Comparison of ENCODE assay signal across 26 mouse cellular contexts in the genomic region with DNA sequence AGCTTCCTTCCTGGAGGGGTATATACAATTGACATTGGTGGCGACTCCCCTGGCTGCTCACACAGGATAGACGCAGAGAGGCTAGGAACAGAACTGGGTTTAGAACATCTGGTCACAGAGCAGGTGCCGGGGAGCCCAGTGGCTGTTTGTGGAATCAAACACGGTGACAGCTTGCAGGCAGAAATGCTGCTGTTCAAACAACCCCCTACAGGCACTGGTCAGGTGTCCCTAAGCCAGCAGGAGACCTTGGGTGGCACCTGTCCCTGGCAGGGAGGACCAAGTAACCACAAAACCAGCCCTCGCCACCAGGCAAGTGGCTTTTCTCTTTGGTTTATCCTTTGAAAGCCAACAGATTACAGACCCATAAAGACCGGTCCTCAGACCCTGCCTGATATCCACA. TPM values are rescaled to one million over a fixed set of nuclear protein-coding genes. Genes with fewer than 3 reads are reported as not detected.
DNase-seq lines count a peak whose midpoint lies in the region; ATAC-seq and TF ChIP-seq lines count a peak whose summit lies in the region.
"Had no signal": no experiment of that assay in that cellular context is flagged by ENCODE, and none has a peak within 500 bp of the region (broad histone marks: within the 10 kb centered on the region; RNA-seq: fewer than 3 reads in every experiment).

No protein-coding gene starts in this region.

- intact Hi-C loops in heart, postnatal 14 days (cut with DNase I) = loop anchor here (10.0 kb wide), 1 partner anchor 167 kb away; no protein-coding TSS in a partner anchor

- DNase-seq in heart, adult 11 months = peak; percentile 87
- no peak for DNase-seq in heart, postnatal 14 days
- DNase-seq: adrenal gland, adult 8-10 months; adrenal gland, postnatal 36 days; B cell, adult 2 months; cerebellum, adult 11 months; cerebellum, postnatal 14 days; heart, adult 2 months had no signal

- no peak for ATAC-seq in megakaryocyte, adult 5-6 weeks (ENCODE audit: poor library complexity, severe bottlenecking)
- ATAC-seq in neural tube, embryonic 14.5 days (ENCODE audit: low read depth) = no peak
- ATAC-seq in monocyte, adult 5-6 weeks (replicated peaks; ENCODE audit: insufficient number of reproducible peaks, low FRiP score, low TSS enrichment, poor library complexity, severe bottlenecking) = no peak
- ATAC-seq: CD4-positive, CD25-positive, alpha-beta regulatory T cell, adult 4 months; forebrain, embryonic 15.5 days; inflammation-experienced regulatory T-cells, adult 6 months; intestine, postnatal 0 days had no signal

- peak overlapping the region; percentile 47 for H3K4me3 ChIP-seq in megakaryocyte, embryonic 14.5 days (replicated peaks)
- no peak overlapping the region for H3K4me3 ChIP-seq in myocyte
- H3K4me3 ChIP-seq in neural tube, embryonic 14.5 days (ENCODE audit: low read depth, low read length) = no peak overlapping the region
- H3K4me3 ChIP-seq: embryonic facial prominence, embryonic 12.5 days; forebrain, embryonic 15.5 days; heart, adult 2 months; heart, embryonic 15.5 days had no signal

- TF ChIP-seq POLR2A in myocyte (IDR thresholded peaks at IDR 0.05; ENCODE audit: insufficient read length, low read depth) = no peak

- peaks cover 100% of the 10 kb centered on the region for H3K4me1 ChIP-seq in megakaryocyte, embryonic 14.5 days
- peaks cover 63% of the 10 kb centered on the region for H3K4me1 ChIP-seq in neural tube, embryonic 14.5 days (ENCODE audit: control insufficient read depth, insufficient read depth, low read length)

- H3ac ChIP-seq in myocyte (ENCODE audit: control insufficient read depth, insufficient read length) = no peak overlapping the region

- H3K27me3 ChIP-seq in megakaryocyte, embryonic 14.5 days (replicated peaks) = no peaks in the 10 kb centered on the region
- peaks cover 65% of the 10 kb centered on the region for H3K27me3 ChIP-seq in myocyte (ENCODE audit: control insufficient read depth, insufficient read depth, insufficient read length)
- H3K27me3 ChIP-seq in neural tube, embryonic 14.5 days (ENCODE audit: control insufficient read depth, insufficient read depth, low read length) = no peaks in the 10 kb centered on the region
- H3K27me3 ChIP-seq: forebrain, embryonic 15.5 days had no signal

- H3K36me3 ChIP-seq in megakaryocyte, embryonic 14.5 days (replicated peaks; ENCODE audit: low read length) = peaks cover 99% of the 10 kb centered on the region
- H3K36me3 ChIP-seq in myocyte (ENCODE audit: control insufficient read depth, insufficient read depth) = no peaks in the 10 kb centered on the region
- H3K36me3 ChIP-seq in neural tube, embryonic 14.5 days (ENCODE audit: control insufficient read depth, insufficient read depth, low read length) = 0 out of 2 replicates have a peak, but pooled peaks cover 4% of the 10 kb centered on the region
- H3K36me3 ChIP-seq: embryonic facial prominence, embryonic 12.5 days; forebrain, embryonic 15.5 days; heart, embryonic 15.5 days had no signal

- H3K79me2 ChIP-seq in myocyte (ENCODE audit: control insufficient read depth, insufficient read depth) = no peaks in the 10 kb centered on the region

- H3K27ac ChIP-seq in neural tube, embryonic 14.5 days (ENCODE audit: low read depth, low read length) = no peak overlapping the region
- H3K27ac ChIP-seq: embryonic facial prominence, embryonic 12.5 days; forebrain, embryonic 15.5 days; heart, adult 2 months; heart, embryonic 15.5 days had no signal

- H3K9ac ChIP-seq in neural tube, embryonic 14.5 days (replicated peaks; ENCODE audit: low read depth, low read length) = no peak overlapping the region
- H3K9ac ChIP-seq: embryonic facial prominence, embryonic 12.5 days; forebrain, embryonic 15.5 days; heart, embryonic 15.5 days had no signal

- H3K4me2 ChIP-seq in myocyte (ENCODE audit: low read depth) = no peak overlapping the region
- peak overlapping the region; percentile 7; the same call in 1 of the 2 replicates for H3K4me2 ChIP-seq in neural tube, embryonic 14.5 days (ENCODE audit: low read depth, low read length)
- H3K4me2 ChIP-seq: embryonic facial prominence, embryonic 12.5 days; forebrain, embryonic 15.5 days; heart, embryonic 11.5 days; heart, embryonic 15.5 days had no signal

- WGBS in neural tube, embryonic 14.5 days = 71% methylated on average over 6 of the region's 6 CpGs

- no peaks in the 10 kb centered on the region for H3K9me3 ChIP-seq in megakaryocyte, embryonic 14.5 days
- no peaks in the 10 kb centered on the region for H3K9me3 ChIP-seq in neural tube, embryonic 14.5 days (ENCODE audit: control insufficient read depth, low read length)
- H3K9me3 ChIP-seq: embryonic facial prominence, embryonic 12.5 days; forebrain, embryonic 15.5 days; G1E; heart, embryonic 15.5 days had no signal

TF ChIP-seq in myocyte, 11 proteins besides CTCF, POLR2A, EP300 and RAD21:
- TF ChIP-seq USF1 (IDR thresholded peaks at IDR 0.05; ENCODE audit: low read depth) = no peak
- TF ChIP-seq MYOD1 (IDR thresholded peaks at IDR 0.05; ENCODE audit: control insufficient read depth in 1 of 3, insufficient read length in 2 of 3, low read depth in 2 of 3) = peak in 2 of 3 experiments; percentile 16 to 36
- no peak for TF ChIP-seq E2F4 (IDR thresholded peaks at IDR 0.05; ENCODE audit: insufficient read depth)
- TF ChIP-seq MYOG (IDR thresholded peaks at IDR 0.05; ENCODE audit: control insufficient read depth in 1 of 3, insufficient read depth in 1 of 3, insufficient read length in 2 of 3, low read depth in 2 of 3) = peak in 1 of 3 experiments; percentile 73
- TF ChIP-seq TCF3 (IDR thresholded peaks at IDR 0.05; ENCODE audit: insufficient read length, low read depth) = peak; percentile 8
- no peak for TF ChIP-seq TCF12 (IDR thresholded peaks at IDR 0.05; ENCODE audit: insufficient read depth, poor library complexity, severe bottlenecking)

RNA-seq across cellular contexts. Expression of a gene that starts 27.0 kb away (rescaled TPM):
- total RNA-seq in heart, postnatal 14 days (2021) = 10 to 100 TPM; 22.1 to 25.3 TPM
- 54.9 and 189 TPM in 2 replicates for polyA plus RNA-seq in megakaryocyte, embryonic 14.5 days (2012; ENCODE audit: insufficient read depth, low replicate concordance)
- 29.5 and 30.0 TPM in 2 replicates for total RNA-seq in megakaryocyte, adult 5-6 weeks (2015)
- 25.1 and 26.5 TPM in 2 replicates for total RNA-seq in megakaryocyte, adult 5-6 weeks (2017)
- 29.5 TPM for polyA plus RNA-seq in myocyte (2012; fragmentation: generic; extraction: Trizol)
- polyA plus RNA-seq in neural tube, embryonic 14.5 days (2014; fragmentation: Nextera tagmentation; extraction: Ambion mirVana) = 23.5 and 23.9 TPM in 2 replicates
- 21.2 to 48.6 TPM (median 32.6 TPM) in 3 replicates for total RNA-seq in monocyte, adult 5-6 weeks (2017)

RNA-seq across cellular contexts. Expression of a gene that starts 49.4 kb away (rescaled TPM):
- under 1 TPM in 1 of 2 experiments, not detected in 1; 0.20 TPM for total RNA-seq in heart, postnatal 14 days (2021)
- polyA plus RNA-seq in megakaryocyte, embryonic 14.5 days (2012; ENCODE audit: insufficient read depth, low replicate concordance) = 0.25 TPM in 1 of 2 replicates, not detected in the other
- 0.27 TPM in 1 of 2 replicates, not detected in the other for total RNA-seq in megakaryocyte, adult 5-6 weeks (2015)
- not detected in 2 replicates for total RNA-seq in megakaryocyte, adult 5-6 weeks (2017)
- 0.55 TPM for polyA plus RNA-seq in myocyte (2012; fragmentation: generic; extraction: Trizol)
- not detected in 2 replicates for polyA plus RNA-seq in neural tube, embryonic 14.5 days (2014; fragmentation: Nextera tagmentation; extraction: Ambion mirVana)
- not detected in 3 replicates for total RNA-seq in monocyte, adult 5-6 weeks (2017)
- total RNA-seq: adrenal gland, adult 8-10 months; adrenal gland, postnatal 36 days; gastrocnemius, postnatal 4 days; heart, postnatal 25 days had no signal
- polyA plus RNA-seq: CD4-positive, CD25-positive, alpha-beta regulatory T cell, adult 4 months; cortical plate, adult 2 months; embryonic facial prominence, embryonic 12.5 days; forebrain, embryonic 11.5 days; forebrain, embryonic 15.5 days; G1E; heart, embryonic 11.5 days; heart, embryonic 15.5 days; hindbrain, embryonic 11.5 days; inflammation-experienced regulatory T-cells, adult 6 months; intestine, postnatal 0 days had no signal
